Mouse (Mus musculus): ENCODE results near the gene Utp11.

Utp11 gene

DNA sequence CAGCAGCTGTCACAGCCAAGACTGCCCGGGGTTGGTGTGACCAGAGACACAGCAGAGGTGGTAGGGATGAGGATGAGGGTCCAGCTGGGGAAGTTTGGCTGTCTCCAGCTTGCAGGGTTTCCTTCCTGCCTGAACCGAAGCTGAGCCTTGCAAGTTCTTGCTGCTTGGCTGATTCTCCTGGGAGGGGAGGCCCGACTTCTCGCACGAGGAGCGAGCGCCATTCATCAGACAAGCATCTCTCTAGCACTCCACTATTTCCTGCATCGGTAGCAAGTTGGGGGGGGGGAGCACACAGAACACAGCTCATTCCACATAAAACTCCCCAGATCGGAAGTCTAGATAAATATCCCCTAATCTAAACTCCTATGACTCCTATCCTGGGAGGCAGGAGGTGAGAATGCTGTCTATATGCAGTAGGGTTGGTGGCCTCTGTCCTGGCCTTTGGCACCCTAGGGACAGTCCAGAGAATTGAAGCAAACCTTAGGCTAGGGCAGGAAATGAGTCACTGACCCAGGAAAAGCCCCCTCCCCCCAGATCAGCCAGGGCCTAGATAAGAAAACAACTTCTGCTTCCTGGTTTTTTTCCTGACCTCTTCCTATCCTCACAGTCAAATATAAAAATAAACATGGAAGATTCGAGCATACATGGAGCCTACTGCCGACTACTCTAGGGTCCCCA, 11.5 kb upstream of the Utp11 start:
- no peak for DNase-seq (ENCODE audit: low read depth, low spot score)

DNA sequence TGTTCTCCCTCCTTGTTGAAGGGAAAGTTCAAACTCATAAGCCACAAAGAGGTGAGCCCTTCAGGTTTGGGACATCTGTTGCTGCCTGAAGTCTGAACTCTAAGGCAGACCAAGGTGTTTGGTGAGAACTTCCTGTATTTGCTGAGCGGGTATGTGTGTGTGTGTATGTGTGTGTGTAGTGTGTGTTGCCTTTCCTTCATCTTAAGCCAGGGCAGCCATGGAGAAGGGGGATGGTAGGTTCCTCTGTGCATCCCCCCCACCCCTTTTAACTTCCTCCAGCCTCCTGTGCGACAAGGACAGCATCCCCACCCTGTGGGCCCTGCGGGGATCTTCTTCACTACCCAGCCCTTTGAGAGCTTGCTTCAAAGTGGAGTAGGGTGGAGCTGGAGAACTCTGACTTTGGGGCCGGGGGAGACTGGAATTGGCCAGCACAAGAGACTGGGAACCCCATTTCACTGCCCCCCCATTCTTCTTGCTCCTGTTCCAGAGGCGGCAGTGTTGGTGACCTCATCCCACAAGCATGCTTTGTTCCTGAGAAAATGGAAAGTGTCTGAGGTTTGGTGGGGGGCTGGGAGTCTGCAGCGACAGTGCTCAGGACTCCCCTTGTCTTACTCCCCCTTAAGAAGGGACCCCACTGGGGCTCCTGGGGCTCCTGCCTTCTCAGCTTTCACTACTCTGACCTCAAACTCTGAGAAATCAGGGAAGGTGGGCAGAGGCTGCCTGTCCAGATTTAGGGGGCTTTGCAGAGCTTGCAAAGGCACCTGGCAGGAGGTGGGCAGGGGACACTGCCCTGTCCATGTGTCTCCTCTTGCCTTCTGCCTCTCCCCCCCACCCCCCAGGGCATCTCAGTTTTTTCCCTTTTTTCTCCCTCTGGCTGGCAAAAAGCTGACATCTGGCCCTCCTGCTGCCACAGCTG, 10.7 kb upstream of the Utp11 start:
- no peak for DNase-seq (ENCODE audit: low read depth, low spot score)

- DNase-seq (ENCODE audit: low read depth, low spot score), result no peak
These were observed 10.0 kb upstream of the Utp11 start for GRCm38 (mm10) chr4:124703406-124703805.

- DNase-seq (ENCODE audit: low read depth, low spot score), result no peak
These were observed 8.5 kb upstream of the Utp11 start for GRCm38 (mm10) chr4:124701916-124702315.

- no peak for DNase-seq (ENCODE audit: low read depth, low spot score)
These were observed 7.8 kb upstream of the Utp11 start for GRCm38 (mm10) chr4:124701052-124701845.

GRCm38 (mm10) chr4:124700248-124700971, 7.0 kb upstream of the Utp11 start, which contains the start of gene Fhl3:
Gene Fhl3, plus strand, starts transcription at chr4:124700701.
- no peak for DNase-seq (ENCODE audit: low read depth, low spot score)

- no peak for DNase-seq (ENCODE audit: low read depth, low spot score)
These were observed 6.4 kb upstream of the Utp11 start for GRCm38 (mm10) chr4:124699791-124700190.

GRCm38 (mm10) chr4:124695786-124696516, 2.6 kb upstream of the Utp11 start:
- DNase-seq (ENCODE audit: low read depth, low spot score), result no peak

- DNase-seq (ENCODE audit: low read depth, low spot score), result no peak
These were observed 1.2 kb upstream of the Utp11 start for GRCm38 (mm10) chr4:124694572-124694971.

GRCm38 (mm10) chr4:124692416-124692861, 961 bp downstream of the Utp11 start:
- no peak for DNase-seq (ENCODE audit: low read depth, low spot score)

- DNase-seq (ENCODE audit: low read depth, low spot score), result no peak
These were observed 1.9 kb downstream of the Utp11 start for GRCm38 (mm10) chr4:124691455-124691854.

DNA sequence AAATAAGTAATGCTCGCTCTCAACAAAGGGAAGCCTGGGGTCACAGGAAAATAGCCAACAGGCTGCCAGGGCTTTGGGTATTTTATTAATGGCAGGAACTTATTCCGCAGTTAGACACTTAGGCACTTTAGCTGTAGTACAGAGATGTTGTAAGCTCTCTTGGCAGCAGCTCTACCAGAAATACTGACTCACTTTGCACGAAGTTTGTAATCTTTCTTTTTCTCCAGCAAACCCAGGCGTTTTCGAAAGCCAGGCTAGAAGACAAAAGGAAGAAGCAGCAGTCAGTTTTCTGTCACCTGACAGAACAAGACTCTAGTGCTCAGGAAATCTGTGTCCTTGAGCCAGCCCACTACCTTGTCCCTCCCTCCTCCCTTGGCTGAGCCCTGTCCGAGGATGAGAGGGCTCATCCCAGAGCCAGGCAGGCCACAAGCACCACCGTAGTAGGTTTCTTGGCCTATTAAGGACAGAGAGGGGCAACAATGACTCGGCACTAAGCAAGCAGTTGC, 7.5 kb downstream of the Utp11 start:
- no peak for DNase-seq (ENCODE audit: low read depth, low spot score)

GRCm38 (mm10) chr4:124685453-124685852, 7.9 kb downstream of the Utp11 start:
- no peak for DNase-seq (ENCODE audit: low read depth, low spot score)

- DNase-seq (ENCODE audit: low read depth, low spot score), result no peak
These were observed 8.4 kb downstream of the Utp11 start for GRCm38 (mm10) chr4:124685004-124685403.

DNA sequence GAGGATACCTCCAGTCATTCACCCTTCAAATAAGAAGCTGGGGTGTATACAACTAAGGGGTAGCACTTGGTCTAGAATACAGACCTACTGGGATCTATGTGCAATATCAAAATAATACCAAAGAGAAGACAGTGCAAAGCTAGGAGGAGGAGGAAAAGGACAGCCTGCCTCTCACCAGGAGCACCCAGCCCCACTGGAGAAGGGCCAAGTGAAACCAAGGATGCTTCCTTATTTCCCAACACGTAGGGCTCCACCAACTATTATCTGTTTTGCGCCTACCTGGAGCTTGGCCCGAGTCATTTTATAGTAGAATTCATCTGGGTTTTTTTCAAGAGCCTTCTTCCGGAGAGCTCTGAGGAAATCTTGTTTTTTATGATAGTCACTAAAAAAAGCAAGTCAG, 9.9 kb downstream of the Utp11 start:
- no peak for DNase-seq (ENCODE audit: low read depth, low spot score)

- DNase-seq (ENCODE audit: low read depth, low spot score), result no peak
These were observed 11.1 kb downstream of the Utp11 start for GRCm38 (mm10) chr4:124682270-124682669.

DNA sequence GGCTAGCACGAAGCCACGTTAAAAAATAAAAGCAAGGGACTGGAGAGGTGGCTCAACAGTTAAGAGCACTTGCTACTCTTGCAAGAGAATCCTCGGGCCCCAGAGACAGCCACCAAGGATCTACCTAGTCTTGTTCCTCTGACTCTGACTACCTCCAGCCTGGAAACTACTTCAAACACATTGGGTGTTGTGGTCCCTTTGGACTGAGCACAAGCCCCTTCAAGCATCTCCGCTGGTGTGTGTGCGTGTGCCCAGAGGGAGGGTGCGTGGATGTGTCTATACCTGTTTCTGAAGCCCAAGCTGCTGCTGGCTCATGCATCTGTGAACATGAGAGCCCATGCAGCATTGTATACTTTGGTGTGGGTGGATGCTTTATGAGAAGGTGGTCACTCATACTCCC, 17.4 kb downstream of the Utp11 start:
- no peak for DNase-seq (ENCODE audit: low read depth, low spot score)

DNA sequence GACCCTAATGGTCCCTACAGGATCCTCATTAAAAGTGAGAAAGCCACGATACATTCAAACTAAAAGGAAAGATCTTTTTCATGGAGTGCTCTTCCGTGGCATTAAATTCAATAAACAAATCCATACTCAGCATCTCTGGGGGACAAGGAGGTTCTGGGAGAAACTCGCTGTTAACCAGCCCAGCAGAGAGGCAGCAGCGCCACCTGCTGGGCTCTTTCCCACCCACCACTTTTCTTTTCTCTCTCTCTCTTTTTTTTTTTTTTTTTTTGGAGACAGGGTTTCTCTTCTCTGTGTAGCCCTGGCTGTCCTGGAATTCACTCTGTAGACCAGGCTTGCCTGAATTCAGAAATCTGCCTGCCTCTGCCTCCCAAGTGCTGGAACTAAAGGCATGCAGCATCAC, 18.4 kb downstream of the Utp11 start:
- peak; percentile 52 for DNase-seq (ENCODE audit: low read depth, low spot score)

- no peak for DNase-seq (ENCODE audit: low read depth, low spot score)
These were observed 18.9 kb downstream of the Utp11 start for GRCm38 (mm10) chr4:124674334-124675032.

Data from c-Kit-negative CD71-positive TER-119-positive erythroid progenitor cells, embryonic 14.5 days (primary cell).